Mouse (Mus musculus) liver, postnatal 0 days (tissue): ENCODE data around the gene Pde6d.

Source experiments
- CTCF ChIP-seq: sonication (generic); IDR thresholded peaks from 2 replicates; pipeline ENCODE4 v1.5.1; 2016; ENCODE audit warnings: antibody characterized with exemption, low read depth
- EP300 ChIP-seq: IDR thresholded peaks from 2 replicates; pipeline ENCODE4 v1.6.1; 2016; ENCODE audit warnings: antibody characterized with exemption, low read depth, mild to moderate bottlenecking

DNA sequence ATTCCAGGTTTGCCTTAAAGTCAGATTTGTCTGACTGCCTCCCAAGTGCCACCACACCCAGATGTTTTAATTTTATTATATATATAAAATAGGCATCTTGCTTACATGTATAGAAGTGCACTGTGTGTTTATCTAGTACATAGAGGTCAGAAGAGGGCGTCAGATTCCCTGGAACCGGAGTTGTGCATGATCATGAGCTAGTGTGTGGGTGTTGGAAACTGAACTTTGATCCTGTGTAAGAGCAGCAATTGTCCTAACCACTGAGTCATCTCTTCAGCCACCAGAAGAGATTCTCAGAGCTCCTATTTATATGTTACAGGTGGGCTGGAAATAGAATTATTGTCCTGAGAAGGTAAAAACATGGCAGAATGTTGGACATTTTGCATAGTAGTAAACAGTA lies 17.7 kb upstream of the Pde6d start:
- no peak for TF ChIP-seq CTCF
- TF ChIP-seq EP300 = no peak
